Mouse (Mus musculus) cerebellum, postnatal 14 days (tissue): ENCODE measurements at regions not wholly inside any gene's neighbourhood (a gene's known extent, or its start where the extent isn't known, plus 50 kb on each side); places are given as distances from the start of the nearest gene placed in this dataset.
A peak's percentile ranks its signal among the peaks of the same experiment; 100 is the strongest.

Experiments used
- DNase-seq, 2 experiments: peaks; one replicate each; pipeline ENCODE4 v3.0.0; 2021; ENCODE audit warnings: mixed read lengths in 2 of 2

DNA sequence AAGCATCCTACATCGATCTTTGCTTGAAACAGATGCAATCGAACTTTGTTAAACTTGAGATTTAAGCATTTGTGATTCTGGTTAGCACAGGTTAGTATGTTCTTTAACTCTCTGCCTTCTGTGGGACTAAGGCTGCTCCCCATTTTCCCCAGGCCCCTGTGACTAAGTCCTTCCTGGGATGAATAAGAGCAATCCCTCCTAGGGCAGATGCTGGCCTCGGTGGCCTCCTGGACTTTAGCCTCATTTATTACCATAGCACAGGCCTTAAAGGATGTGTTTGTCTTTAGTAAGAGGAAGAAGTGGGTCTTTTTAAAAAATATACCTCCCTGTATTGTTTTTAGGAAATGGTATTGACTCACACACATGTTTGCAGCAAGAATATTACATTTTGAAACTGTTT lies 599.9 kb downstream of the Dok5 start:
- no peak for DNase-seq

GRCm38 (mm10) chr2:171326909-171327308 lies 595.3 kb downstream of the Dok5 start:
- no peak for DNase-seq

DNA sequence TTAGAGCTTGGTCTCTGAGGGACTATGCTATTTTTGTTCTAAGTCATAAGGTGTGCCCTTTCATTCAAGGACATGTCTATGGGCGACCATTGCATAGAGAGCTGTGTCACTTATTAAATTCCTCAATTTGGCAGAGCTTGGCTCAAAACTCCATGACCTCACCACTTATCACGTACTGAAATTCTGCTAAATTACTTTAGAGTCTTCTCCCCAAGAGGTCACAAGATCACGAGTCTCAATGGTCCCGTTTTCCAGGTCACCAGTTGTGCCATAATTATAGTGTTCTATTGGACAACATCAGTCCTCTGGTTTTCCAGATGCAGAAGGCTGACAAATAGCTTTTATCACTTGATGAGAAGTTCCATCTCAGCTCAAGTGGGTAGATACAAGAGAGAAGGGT lies 576.9 kb downstream of the Dok5 start:
- DNase-seq, result no peak

DNA sequence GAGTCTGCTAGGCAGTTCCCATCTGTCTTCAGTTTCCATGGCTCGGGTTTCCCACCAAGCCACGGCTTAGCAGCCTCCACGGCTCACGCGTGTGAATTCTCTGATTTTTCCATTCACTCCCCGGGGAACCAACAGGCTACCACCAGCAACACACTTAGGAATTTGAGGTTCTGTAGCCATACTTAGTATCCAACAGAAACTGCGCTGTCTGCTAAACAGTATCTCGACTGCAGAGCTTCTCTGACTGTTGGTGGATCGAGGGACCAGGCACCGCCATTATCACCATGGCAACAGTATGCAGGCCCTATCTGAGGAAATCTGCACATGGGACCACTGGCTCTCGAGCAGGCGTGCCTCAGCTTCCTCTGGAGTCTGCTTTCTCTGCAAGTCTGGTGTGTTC lies 574.4 kb downstream of the Dok5 start:
- DNase-seq, result peak in 1 of 2 experiments; percentile 16

DNA sequence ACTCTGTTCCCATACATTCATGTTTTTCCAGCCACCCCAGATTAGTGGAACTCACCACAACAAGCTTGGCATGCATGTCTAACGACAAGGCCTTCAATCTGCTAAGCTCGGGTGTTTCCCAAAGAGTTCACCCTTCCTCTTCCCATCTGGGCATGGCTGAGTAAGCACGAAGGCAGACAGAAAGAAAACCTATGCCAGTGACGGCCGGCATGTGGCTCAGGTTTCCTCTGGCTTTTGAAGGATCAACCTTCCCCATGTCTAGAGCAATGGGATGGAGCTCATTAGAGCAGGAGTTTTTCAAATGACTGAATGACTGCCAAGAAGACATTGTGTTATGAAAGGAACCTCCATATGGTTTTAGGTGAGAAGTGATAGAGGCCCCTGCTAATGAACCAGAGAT lies 566.9 kb downstream of the Dok5 start:
- DNase-seq, result no peak

GRCm38 (mm10) chr2:171295603-171296002 lies 564.0 kb downstream of the Dok5 start:
- DNase-seq, result no peak

GRCm38 (mm10) chr2:171292579-171292978 lies 561.0 kb downstream of the Dok5 start:
- no peak for DNase-seq

- DNase-seq, result no peak
Observed at GRCm38 (mm10) chr2:171285719-171286394, 554.2 kb downstream of the Dok5 start.

DNA sequence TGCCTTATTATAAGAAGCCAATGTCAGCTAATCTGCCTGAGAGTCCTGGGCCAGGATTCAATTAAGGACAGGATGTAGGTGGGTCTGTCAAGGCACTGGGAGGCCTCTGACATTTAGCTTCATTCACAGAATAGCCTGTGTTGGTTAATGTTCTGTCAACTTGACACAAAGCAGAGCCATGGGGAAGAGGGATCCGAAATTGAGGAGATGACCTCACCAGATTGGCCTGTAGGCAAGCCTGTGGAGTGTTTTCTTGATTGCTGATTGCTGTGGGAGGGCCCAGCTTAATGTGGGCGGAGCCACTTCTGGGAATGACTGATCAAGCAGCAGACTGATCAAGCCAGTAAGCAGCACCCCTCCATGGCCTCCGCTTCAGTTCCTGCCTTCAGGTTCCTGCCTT lies 548.5 kb downstream of the Dok5 start:
- no peak for DNase-seq

- no peak for DNase-seq
Observed at GRCm38 (mm10) chr2:171279319-171279718, 547.7 kb downstream of the Dok5 start.

DNA sequence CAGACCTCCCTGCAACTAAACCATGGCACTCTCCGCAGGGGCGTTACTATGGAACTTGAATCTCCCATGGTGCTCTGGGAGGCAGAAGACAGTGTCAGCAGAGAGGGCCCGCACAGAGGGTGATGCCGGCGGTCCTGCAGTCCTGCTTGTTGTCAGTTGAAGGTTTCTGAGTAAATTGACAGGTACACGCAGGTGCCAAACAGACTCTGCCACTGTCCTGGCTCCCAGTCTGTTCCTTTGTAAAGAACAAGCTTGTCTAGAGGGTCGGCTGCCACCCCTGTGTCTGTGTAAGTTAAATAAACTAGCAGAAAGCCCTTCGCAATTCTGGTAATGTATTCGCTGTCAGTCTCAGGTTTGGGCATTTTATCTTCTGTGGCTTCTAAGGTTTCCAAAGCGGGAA lies 521.6 kb downstream of the Dok5 start:
- no peak for DNase-seq

DNA sequence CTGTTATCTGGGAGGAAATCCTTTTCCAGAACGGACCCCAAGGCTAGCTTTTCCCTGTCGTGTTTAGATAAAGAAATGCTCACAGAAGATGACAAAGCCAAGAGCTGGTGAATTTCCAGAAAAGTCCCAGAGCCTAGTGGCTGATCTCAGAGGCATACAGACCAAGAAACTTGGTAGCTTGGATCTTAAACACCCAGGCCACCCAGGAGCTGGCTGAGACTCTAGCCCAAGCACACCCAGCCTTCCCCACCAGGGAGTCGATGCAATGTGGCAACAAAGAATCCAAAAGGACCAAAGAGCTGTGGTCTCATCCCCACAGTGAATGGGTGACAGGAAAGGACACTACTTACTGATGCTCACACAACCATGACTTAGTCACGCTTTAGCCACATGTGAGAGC lies 513.8 kb downstream of the Dok5 start:
- no peak for DNase-seq

- DNase-seq, result no peak
Observed at GRCm38 (mm10) chr2:171242356-171242755, 510.7 kb downstream of the Dok5 start.

- DNase-seq, result no peak
Observed at GRCm38 (mm10) chr2:171237276-171237960, 505.8 kb downstream of the Dok5 start.

DNA sequence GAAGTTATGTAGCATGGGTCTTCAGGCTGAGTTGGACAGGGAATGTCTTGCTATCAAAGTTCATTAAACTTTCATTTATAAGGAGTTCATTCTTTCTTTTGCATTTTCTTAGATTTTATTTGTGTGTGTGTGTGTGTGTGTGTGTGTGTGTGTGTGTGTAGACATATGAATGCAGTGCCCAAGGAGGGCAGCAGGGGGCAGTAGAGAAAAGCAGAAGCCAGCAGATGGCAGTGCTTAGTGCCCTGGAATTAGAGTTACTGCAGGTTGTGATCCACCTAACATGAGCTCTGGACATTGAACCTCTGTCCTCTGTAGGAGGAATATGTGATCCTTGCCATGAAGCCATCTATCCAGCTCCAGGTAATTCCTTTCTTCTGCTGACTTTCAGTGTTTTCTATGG lies 501.2 kb downstream of the Dok5 start:
- peak in 1 of 2 experiments; percentile 11 for DNase-seq

- no peak for DNase-seq
Observed at GRCm38 (mm10) chr2:171231288-171232050, 499.9 kb downstream of the Dok5 start.

- no peak for DNase-seq
Observed at GRCm38 (mm10) chr2:171230536-171230935, 498.9 kb downstream of the Dok5 start.

DNA sequence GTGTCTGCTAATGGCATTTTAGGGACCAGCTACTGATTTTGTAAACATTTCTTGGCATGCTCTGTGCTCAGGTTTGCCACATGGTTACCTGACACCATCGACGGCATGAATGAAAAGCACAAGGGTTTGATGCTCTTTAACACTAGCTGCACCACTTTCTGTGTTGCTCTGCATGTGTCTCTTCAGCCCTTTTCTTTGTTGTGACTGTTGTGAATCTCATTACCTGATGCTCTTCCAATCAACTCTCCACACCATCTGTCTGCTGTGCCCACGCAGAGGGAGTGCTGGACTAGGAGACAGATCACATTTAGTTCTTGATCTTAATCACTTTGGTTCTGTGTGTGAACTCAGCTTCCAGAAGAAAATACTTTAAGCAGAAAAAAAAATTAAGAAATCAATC lies 496.6 kb downstream of the Dok5 start:
- peak in 1 of 2 experiments; percentile 23 for DNase-seq

- DNase-seq, result no peak
Observed at GRCm38 (mm10) chr2:171213792-171214191, 482.2 kb downstream of the Dok5 start.

- DNase-seq, result no peak
Observed at GRCm38 (mm10) chr2:171196472-171196871, 464.9 kb downstream of the Dok5 start.

DNA sequence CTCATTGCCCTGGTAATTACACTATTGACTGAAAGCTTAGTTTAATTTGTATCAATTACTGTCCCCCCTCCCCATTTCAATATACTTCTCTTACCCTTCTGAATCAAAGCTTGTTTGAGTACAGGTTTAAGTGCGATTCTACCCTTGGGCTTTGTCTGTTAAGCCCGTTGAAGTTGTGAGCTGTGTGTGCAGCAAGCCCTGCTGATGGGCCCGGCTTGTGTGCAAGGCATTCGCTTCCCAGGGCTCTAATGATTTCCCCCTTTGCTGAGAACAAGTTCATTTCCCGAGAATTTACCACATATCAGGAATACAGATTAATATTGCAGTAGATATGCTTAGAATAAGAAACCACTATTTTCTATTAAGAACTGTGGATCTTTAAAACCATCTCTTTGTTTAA lies 460.6 kb downstream of the Dok5 start:
- DNase-seq, result no peak
